Mouse (Mus musculus): Measurements from ENCODE around the gene Chl1. TPM values are rescaled to one million over a fixed set of nuclear protein-coding genes. Genes with fewer than 3 reads are reported as not detected.
A peak's percentile ranks its signal among the peaks of the same experiment; 100 is the strongest.

The Chl1 gene
- polyA plus RNA-seq, 1 experiment from 2014 or later = 0.22 TPM

GRCm38 (mm10) chr6:103507751-103508575, 2.4 kb upstream of the Chl1 start:
- Histone ChIP-seq H3K9me3 (replicated peaks; ENCODE audit: low read length) (no peaks in the 10 kb centered on the region), H3K27me3 (ENCODE audit: insufficient read depth, low read length) (peaks cover 22% of the 10 kb centered on the region), H3K9ac (ENCODE audit: low read depth, low read length) (no peak overlapping the region), H3K4me1 (replicated peaks; ENCODE audit: insufficient read depth, low read length) (no peaks in the 10 kb centered on the region), H3K4me2 (ENCODE audit: low read length) (no peak overlapping the region), H3K4me3 (replicated peaks; ENCODE audit: low read depth, low read length) (no peak overlapping the region), H3K36me3 (ENCODE audit: insufficient read depth, low read length) (no peaks in the 10 kb centered on the region), H3K27ac (no peak overlapping the region)
- no peak for ATAC-seq (replicated peaks; ENCODE audit: low FRiP score, low read depth)
- 57% methylated on average over 3 of the region's 3 CpGs for WGBS
- DNase-seq (ENCODE audit: low spot score) = no peak
- no peak for TF ChIP-seq CTCF (IDR thresholded peaks at IDR 0.05; ENCODE audit: low read depth)

GRCm38 (mm10) chr6:103509596-103509995, 790 bp upstream of the Chl1 start:
- no peaks in the 10 kb centered on the region for H3K9me3 ChIP-seq (replicated peaks; ENCODE audit: low read length)
- WGBS = 63% methylated on average over 4 of the region's 4 CpGs
- peaks cover 25% of the 10 kb centered on the region for H3K27me3 ChIP-seq (ENCODE audit: insufficient read depth, low read length)
- H3K27ac ChIP-seq = no peak overlapping the region
- H3K4me3 ChIP-seq (replicated peaks; ENCODE audit: low read depth, low read length) = no peak overlapping the region
- no peak overlapping the region for H3K4me2 ChIP-seq (ENCODE audit: low read length)
- H3K36me3 ChIP-seq (ENCODE audit: insufficient read depth, low read length) = no peaks in the 10 kb centered on the region
- no peak for TF ChIP-seq CTCF (IDR thresholded peaks at IDR 0.05; ENCODE audit: low read depth)
- H3K9ac ChIP-seq (ENCODE audit: low read depth, low read length) = no peak overlapping the region
- H3K4me1 ChIP-seq (replicated peaks; ENCODE audit: insufficient read depth, low read length) = no peaks in the 10 kb centered on the region
- DNase-seq (ENCODE audit: low spot score) = no peak
- ATAC-seq (replicated peaks; ENCODE audit: low FRiP score, low read depth) = no peak

- no peak for TF ChIP-seq CTCF (IDR thresholded peaks at IDR 0.05; ENCODE audit: low read depth)
- peak overlapping the region; percentile 29 for H3K4me3 ChIP-seq (replicated peaks; ENCODE audit: low read depth, low read length)
- no peak for ATAC-seq (replicated peaks; ENCODE audit: low FRiP score, low read depth)
- peaks cover 25% of the 10 kb centered on the region for H3K27me3 ChIP-seq (ENCODE audit: insufficient read depth, low read length)
- DNase-seq (ENCODE audit: low spot score) = no peak
- no peak overlapping the region for H3K9ac ChIP-seq (ENCODE audit: low read depth, low read length)
- H3K36me3 ChIP-seq (ENCODE audit: insufficient read depth, low read length) = no peaks in the 10 kb centered on the region
- peak overlapping the region; percentile 48 for H3K4me2 ChIP-seq (ENCODE audit: low read length)
- H3K9me3 ChIP-seq (replicated peaks; ENCODE audit: low read length) = no peaks in the 10 kb centered on the region
- no peaks in the 10 kb centered on the region for H3K4me1 ChIP-seq (replicated peaks; ENCODE audit: insufficient read depth, low read length)
- H3K27ac ChIP-seq = no peak overlapping the region
- WGBS = 5% methylated on average over 18 of the region's 18 CpGs
These were observed 1.0 kb downstream of the Chl1 start for GRCm38 (mm10) chr6:103511290-103511971.

DNA sequence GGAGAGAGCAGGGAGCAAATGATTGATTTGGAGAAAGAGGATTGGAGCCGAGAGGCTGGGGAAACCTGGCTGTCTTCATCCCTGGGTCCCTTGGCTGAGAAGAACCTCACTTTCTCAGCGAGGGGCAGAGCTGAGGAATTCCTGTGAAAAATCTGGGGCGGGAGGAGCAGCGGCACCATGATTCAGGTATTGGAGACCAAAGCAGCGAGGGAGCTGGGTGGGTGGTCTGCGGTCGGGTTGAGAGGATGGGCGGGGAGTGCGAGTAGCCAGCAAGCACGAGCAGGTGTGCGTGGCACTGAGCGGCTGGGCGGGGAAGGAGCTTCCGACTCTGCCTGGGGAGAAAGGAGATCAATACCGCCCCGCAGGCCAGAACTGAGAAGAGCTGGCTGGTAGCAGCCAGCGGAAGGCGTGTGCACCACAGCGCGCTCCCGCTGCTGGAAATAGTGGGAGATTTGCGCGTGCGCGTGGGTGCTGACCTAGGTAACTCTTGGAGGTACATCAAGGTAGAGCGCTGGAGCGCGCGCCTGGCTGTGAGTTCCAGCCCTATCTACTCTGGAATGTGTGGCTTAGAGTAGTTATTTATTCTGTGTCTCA, 1.7 kb downstream of the Chl1 start:
- no peak overlapping the region for H3K9ac ChIP-seq (ENCODE audit: low read depth, low read length)
- ATAC-seq (replicated peaks; ENCODE audit: low FRiP score, low read depth) (peak; percentile 71), DNase-seq (ENCODE audit: low spot score) (peak; percentile 18)
- H3K4me1 ChIP-seq (replicated peaks; ENCODE audit: insufficient read depth, low read length) = no peaks in the 10 kb centered on the region
- peak overlapping the region; percentile 29 for H3K4me3 ChIP-seq (replicated peaks; ENCODE audit: low read depth, low read length)
- TF ChIP-seq CTCF (IDR thresholded peaks at IDR 0.05; ENCODE audit: low read depth) = no peak
- no peaks in the 10 kb centered on the region for H3K36me3 ChIP-seq (ENCODE audit: insufficient read depth, low read length)
- under 1% methylated on average over 29 of the region's 29 CpGs for WGBS
- peaks cover 25% of the 10 kb centered on the region for H3K27me3 ChIP-seq (ENCODE audit: insufficient read depth, low read length)
- H3K27ac ChIP-seq = no peak overlapping the region
- peak overlapping the region; percentile 48 for H3K4me2 ChIP-seq (ENCODE audit: low read length)
- no peaks in the 10 kb centered on the region for H3K9me3 ChIP-seq (replicated peaks; ENCODE audit: low read length)

- Histone ChIP-seq H3K27me3 (ENCODE audit: insufficient read depth, low read length) (peaks cover 25% of the 10 kb centered on the region), H3K4me1 (replicated peaks; ENCODE audit: insufficient read depth, low read length) (no peaks in the 10 kb centered on the region), H3K4me3 (replicated peaks; ENCODE audit: low read depth, low read length) (no peak overlapping the region), H3K4me2 (ENCODE audit: low read length) (no peak overlapping the region), H3K36me3 (ENCODE audit: insufficient read depth, low read length) (no peaks in the 10 kb centered on the region), H3K9ac (ENCODE audit: low read depth, low read length) (no peak overlapping the region), H3K27ac (no peak overlapping the region), H3K9me3 (replicated peaks; ENCODE audit: low read length) (no peaks in the 10 kb centered on the region)
- no peak for ATAC-seq (replicated peaks; ENCODE audit: low FRiP score, low read depth)
- WGBS = 42% methylated on average over 6 of the region's 6 CpGs
- no peak for TF ChIP-seq CTCF (IDR thresholded peaks at IDR 0.05; ENCODE audit: low read depth)
- no peak for DNase-seq (ENCODE audit: low spot score)
These were observed 2.5 kb downstream of the Chl1 start for GRCm38 (mm10) chr6:103512911-103513321.

GRCm38 (mm10) chr6:103513621-103514241, 3.3 kb downstream of the Chl1 start:
- Histone ChIP-seq H3K4me1 (replicated peaks; ENCODE audit: insufficient read depth, low read length) (no peaks in the 10 kb centered on the region), H3K27ac (no peak overlapping the region), H3K9ac (ENCODE audit: low read depth, low read length) (no peak overlapping the region), H3K27me3 (ENCODE audit: insufficient read depth, low read length) (peaks cover 25% of the 10 kb centered on the region), H3K36me3 (ENCODE audit: insufficient read depth, low read length) (no peaks in the 10 kb centered on the region), H3K4me2 (ENCODE audit: low read length) (no peak overlapping the region), H3K4me3 (replicated peaks; ENCODE audit: low read depth, low read length) (no peak overlapping the region), H3K9me3 (replicated peaks; ENCODE audit: low read length) (no peaks in the 10 kb centered on the region)
- WGBS = 75% methylated on average over 8 of the region's 8 CpGs
- no peak for TF ChIP-seq CTCF (IDR thresholded peaks at IDR 0.05; ENCODE audit: low read depth)
- ATAC-seq (replicated peaks; ENCODE audit: low FRiP score, low read depth) (no peak), DNase-seq (ENCODE audit: low spot score) (no peak)

Data from kidney, postnatal 0 days (tissue).